Mouse (Mus musculus): ENCODE measurements around the gene Snx29. TPM values are rescaled to one million over a fixed set of nuclear protein-coding genes. Genes with fewer than 3 reads are reported as not detected.

The Snx29 gene
- total RNA-seq, 2 experiments from 2014 or later: 20.9 to 21.0 TPM

DNA sequence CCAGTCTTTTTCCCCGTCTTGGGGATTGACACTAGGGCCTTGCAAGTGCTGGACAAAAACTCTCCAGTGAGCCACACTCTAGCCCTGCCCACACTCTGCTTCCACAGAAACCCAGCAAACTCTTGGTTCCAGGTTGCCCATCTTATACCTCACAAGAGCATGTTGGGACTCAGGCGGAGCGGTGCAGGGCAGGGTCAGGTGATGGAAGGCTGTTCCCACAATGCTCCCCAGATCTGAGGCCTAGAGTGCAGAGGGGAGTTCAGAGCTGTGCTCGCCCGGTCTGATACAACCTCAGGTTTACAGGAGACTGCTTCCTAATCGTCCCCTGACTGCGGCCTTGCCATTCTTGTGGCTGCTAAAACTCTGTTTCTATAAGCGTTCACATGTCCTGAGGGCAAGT is 434.8 kb downstream of the Snx29 start:
- no peak for DNase-seq (ENCODE audit: low spot score in 2 of 2)

DNA sequence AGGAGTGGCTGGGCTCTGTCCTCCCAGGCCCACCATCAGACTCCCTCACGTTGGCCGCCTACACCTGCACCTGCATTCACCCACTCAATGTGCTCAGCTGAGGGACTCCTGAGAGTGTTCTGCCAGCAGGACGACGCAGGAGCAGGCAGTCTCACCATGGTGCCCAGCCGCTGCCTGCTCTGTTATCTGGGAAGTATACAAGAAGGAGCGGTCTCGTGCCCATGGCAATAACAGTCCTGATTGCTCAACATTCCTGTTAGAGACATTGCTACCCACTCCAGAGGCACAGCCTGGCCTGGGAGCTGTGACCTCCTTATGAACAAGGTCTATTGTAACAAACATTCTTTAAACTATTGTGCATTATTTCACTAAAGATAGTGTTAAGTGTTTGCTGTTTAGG is 435.2 kb downstream of the Snx29 start:
- no peak for DNase-seq (ENCODE audit: low spot score in 2 of 2)

DNA sequence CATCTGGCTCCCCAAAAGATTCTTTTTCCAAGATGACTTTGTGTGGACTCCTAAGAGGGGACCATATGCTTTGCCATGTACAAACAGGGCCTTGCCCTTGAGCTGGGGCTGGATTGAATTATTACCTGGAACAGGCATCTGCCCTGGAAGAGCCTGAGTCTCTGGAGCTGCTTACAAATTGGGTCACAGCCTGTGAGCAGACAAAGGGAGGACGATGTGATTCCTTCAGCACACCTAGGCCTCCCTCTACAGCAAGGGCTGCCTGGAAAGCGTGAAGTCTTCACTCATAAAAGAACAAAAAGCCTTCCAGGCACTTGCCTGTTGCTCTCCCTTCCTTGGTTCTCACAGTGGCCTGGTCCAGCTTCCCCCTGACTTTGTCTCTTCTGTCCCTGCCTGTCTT is 449.6 kb downstream of the Snx29 start:
- DNase-seq (ENCODE audit: low spot score in 2 of 2): no peak

DNA sequence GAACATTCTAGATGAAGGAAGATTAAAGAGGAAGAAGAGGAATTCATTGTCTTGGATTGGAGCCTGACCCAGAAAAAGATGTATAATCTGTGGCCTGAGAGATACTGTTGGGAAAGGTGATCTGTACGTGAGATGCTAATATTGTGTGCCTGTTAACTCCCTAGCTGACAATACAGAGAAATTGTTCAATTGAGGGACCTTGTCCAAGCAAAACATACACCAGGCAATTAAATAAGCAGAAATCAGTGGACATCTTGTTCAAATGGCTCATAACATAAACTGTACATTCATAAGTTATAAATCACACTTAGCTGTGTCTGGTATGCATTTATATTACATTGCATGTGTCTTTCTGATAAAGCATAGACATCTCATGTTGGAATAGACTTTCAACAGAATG is 451.6 kb downstream of the Snx29 start:
- no peak for DNase-seq (ENCODE audit: low spot score in 2 of 2)

DNA sequence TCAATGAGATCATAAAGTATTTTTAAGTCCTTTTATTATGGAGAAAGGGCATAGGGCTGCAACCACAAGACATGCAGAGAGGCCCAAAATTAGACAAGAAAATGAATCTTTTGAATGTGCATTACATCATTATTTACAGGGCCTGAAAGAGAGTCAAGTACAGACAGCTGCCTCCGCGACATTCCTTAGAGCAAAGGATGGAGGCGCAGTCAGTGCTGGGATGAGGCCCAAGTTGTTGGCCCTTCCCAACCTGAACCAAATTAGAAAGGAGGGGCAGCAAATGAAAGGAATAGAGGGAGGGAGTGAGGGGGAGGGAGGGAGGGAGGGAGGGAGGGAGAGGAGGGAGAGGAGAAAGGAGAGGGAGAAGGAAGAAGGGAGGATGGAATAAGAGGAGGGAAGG is 453.8 kb downstream of the Snx29 start:
- DNase-seq (ENCODE audit: low spot score in 2 of 2): no peak

DNA sequence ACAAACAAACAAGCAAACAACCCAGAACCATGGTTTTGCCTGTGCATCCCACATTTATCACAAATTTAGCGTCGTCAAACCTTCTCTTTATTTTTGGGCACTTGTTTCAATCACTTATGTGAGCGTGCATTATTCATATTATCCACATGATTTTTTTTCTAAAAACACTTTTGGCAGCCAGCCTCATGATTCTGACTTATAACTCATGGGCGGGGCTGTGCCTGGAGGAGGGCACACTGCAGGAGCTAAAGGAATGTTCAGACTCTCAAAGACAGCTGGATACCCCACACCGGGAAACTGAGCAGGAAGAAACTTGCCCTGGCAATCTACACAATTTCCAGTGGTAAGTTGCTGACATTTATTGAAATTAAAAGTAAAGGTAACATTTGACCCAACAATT is 455.5 kb downstream of the Snx29 start:
- DNase-seq (ENCODE audit: low spot score in 2 of 2): no peak

DNA sequence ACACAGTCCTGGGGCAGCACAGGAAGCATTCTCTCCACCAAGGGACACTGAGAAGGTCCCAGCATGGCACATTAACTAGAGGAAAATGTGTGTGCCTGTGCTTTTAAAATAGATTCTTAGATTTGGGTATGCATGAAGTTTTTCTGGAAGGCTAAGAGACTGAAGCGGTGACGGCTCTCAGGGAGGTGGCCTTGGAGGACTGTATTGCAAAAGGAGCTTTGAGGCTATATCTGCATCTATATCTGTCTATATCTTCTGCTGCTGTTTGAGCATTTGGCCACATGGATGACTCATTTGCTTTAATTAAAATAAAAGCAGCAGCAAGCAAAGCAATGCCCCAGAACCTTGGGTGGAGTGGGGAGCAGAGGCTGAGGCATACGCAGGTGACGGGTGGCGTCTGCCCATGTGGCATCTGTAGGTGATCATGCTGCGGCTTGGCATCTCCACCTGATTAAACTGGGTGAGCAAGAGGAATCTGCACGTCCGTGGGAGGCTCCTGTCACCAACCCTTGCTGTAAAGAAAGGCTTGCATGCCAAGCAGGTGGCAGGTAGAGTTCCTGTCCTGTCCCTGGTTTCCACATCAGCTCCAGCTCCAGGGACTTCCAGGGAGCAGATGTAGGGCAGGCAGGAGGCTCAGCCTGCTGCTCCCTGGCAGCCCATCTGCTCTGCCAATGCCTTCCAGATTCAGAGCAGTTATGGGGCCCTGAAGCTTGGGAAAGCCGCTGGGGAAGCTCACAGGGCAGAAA is 456.2 kb downstream of the Snx29 start:
- DNase-seq (ENCODE audit: low spot score in 2 of 2): no peak

DNA sequence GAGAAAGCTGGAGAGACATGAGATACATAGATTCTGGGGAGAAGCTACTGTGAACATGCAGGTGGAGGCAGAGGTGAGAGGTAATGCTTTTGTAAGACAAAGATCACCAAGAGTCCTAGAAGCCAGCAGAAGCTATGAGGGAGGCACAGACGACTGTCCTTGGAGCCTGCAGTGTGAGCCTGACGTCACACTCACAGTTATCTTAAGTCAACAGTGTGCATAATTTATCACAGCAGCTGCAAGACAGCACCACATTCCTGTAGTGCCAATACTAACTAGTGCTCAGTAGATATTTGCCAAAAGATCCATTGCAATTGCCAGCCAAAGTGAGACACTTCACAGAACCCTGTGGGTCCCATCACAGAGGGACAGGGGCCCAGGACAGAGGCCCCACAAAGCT is 459.4 kb downstream of the Snx29 start:
- no peak for DNase-seq (ENCODE audit: low spot score in 2 of 2)

DNA sequence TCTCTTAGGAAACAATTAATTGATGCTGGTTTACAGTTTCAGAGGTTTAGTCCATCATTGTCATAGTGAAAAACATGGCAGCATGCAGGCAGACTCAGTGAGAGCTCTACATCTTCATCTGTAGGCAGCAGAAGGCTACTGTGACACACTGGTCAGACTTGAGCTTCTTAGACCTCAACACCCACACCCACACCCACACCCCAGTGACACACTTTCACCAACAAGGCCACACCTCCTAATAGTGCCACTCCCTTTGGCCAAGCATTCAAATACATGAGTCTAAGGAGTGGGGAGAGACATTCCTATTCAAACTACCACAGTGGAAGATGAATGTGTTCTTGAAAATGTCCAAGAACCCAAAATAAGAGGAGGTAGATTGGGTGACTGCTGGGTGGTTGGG is 460.6 kb downstream of the Snx29 start:
- no peak for DNase-seq (ENCODE audit: low spot score in 2 of 2)

DNA sequence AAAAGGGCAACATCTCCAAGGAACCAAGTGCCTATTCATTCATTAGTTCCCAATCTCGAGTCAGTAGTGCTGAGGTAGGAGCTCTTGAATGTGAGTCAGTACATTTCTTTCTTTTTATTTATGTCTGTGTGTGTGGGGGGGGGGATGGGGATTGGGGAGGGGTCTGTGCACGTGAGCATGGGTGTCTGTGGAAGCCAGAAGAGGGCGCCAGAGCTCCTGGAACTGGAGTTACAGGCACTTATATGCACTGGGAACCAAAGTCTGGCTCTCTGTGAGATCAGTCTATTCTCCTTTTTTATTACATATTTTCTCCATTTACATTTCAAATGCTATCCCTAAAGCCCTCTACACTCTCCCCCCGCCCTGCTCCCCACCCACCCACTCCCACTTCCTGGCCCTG is 461.6 kb downstream of the Snx29 start:
- no peak for DNase-seq (ENCODE audit: low spot score in 2 of 2)

DNA sequence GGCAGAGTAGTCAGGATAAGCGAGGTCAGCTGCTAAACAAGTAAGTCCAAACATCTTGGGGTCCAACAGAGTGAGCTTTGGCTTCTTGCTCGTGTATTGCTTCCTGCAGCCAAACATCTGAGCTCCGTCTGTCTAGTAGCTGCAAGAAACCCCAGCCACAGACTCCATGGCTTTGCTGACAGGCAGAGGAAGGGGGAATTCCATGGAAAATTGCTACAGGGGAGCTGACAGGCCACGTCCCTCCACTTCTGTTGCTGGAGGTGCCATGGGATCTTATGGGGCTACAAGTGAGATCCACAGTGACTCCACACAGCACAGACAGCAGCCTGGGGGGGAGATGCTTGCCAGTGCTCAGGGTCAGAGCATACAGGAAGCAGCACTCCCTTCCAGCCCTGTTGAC is 463.1 kb downstream of the Snx29 start:
- no peak for DNase-seq (ENCODE audit: low spot score in 2 of 2)

DNA sequence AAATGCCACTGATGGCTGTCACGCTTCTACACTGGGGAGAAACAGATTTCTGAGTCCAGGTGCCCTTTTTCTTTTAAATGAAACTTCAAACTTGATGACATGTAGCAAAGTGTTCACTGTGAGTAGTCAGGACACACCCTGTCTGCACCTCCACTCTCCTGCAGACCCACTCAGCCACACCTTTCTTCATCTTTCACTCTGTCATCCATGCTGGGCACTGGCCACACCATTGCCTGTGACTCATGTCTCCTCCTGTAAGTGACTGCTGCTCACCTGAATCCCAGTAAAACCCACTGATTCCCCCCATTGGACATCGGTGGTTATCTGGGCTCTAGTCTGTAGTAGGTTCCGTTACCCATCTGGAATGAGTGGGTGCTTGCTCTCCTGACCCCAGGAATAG is 467.8 kb downstream of the Snx29 start:
- DNase-seq (ENCODE audit: low spot score in 2 of 2): no peak

DNA sequence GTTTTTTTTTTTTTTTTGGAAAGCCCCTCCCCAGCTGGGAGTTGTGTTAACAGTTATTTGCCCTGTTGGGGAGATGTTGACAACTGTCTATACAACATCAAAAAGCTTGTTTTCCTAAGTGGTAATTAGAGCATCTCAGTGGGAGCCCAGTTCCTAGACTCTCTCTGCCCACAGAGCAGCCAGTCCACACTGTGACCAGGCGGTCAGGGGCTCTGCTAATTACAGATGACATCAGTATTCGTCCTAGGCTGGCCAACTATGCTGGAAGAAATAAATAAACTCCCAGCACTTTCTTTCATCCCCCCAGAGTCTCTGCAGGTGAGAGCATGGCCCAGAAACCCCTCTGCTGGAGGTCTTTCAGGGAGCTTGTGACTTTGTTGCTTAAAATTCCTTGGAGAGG is 470.7 kb downstream of the Snx29 start:
- no peak for DNase-seq (ENCODE audit: low spot score in 2 of 2)

DNA sequence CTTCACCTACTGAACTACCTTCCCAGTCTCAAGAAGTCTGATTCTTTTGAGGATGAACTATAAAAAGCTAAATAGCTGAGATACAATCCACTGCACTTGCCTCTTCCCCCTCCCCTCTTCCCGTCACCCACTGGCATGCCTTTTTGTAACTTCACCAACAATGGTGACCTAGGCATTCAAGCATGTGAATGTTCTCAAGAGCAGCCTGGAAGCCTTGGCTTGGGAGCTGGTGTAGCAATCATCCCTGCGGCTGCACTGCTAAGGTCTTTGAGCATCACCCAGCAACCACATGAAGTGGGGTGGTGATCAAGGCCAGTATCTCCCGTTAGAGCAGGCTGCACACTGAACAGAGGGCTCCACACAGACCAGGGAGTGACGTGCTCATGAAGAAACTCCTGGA is 471.9 kb downstream of the Snx29 start:
- no peak for DNase-seq (ENCODE audit: low spot score in 2 of 2)

DNA sequence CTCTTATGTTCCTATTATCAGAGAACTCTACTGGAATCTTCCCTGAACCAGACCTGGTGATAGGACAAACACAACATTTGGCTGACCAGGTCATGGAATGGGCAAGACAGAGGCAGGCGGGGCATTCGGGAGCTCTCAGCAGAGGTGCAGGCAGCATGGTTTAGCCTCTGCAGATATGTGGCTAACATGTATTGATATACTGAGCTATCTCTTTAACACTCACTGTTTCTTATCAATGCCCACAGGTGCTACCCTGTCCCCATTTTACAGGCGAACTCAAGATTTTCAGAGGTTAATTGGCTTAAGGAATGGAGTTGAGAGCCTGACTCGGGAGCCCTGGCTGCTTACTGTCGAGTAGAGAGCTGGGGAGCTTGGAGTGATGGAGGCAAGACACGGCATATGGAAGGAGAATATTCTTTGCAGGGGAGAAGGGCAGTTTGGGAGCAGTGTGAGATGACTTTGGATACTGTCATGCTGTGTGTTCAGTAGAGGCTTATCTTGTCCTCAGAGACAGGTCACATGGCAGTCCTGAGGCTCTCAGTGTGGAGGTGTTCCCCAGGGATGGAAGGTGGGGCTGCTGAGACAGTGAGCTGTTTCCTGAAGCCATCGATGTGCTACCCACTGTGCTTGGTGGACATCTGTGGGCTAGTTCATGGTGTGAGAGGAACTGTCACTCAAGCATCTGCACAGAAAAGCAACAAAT is 473.2 kb downstream of the Snx29 start:
- DNase-seq (ENCODE audit: low spot score in 2 of 2): no peak

DNA sequence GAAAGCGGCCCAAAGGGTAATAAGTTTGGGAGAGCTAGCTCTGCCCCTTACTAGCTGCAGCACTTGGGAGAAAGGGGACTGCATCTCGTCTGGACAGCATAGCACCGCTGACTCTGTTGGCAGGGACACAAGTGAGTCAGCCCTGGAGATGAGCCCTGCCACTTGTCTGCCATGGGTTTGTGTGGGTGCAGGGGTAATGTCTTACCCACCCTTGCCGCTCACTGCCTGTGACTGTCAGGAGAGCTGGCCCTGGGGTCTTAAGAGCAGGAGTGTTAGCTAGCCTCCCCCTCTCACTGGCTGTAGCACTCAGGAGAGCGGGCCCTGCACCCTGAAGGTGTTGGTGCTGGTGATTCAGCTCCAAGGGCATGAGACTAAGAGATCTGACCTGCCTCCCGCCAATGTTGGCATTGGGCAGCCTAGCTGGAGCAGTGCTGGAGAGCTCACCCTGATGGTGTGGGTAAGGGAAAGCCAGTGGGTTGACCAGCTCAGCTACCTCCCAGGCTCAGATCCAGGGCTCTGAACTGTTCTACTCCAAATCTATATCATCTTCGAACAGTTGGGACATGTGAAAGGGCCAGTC is 479.3 kb downstream of the Snx29 start:
- DNase-seq (ENCODE audit: low spot score in 2 of 2): no peak

Other genes starting within 250 kb of the Snx29 start
- 10 to 100 TPM; 21.0 to 24.6 TPM for gene Txndc11, start 188.3 kb upstream of the Snx29 start, total RNA-seq (2021)
- 10 to 100 TPM; 50.3 to 67.3 TPM for gene Zc3h7a, start 146.5 kb upstream of the Snx29 start, total RNA-seq (2021)
- 10 to 100 TPM; 65.5 to 69.5 TPM for gene Rsl1d1, start 119.6 kb upstream of the Snx29 start, total RNA-seq (2021)
- 10 to 100 TPM; 71.7 to 80.3 TPM for gene Gspt1, start 68.6 kb upstream of the Snx29 start, total RNA-seq (2021)
- not detected for gene Tnfrsf17, start 9.1 kb upstream of the Snx29 start, total RNA-seq (2021)